Mouse (Mus musculus) hindbrain, postnatal 0 days (tissue): Measurements from ENCODE around the gene Lnx2. TPM values are rescaled to one million over a fixed set of nuclear protein-coding genes. Genes with fewer than 3 reads are reported as not detected.

Source experiments
- ATAC-seq: fragments of 200-750 bp; cut with Nextera tagmentation; 2 replicates; pipeline ENCODE4 v1.8.0; 2017; ENCODE audit warnings: mild to moderate bottlenecking, moderate TSS enrichment, moderate library complexity
- DNase-seq: peaks from one replicate; pipeline ENCODE4 v3.0.0-alpha.2; 2015; ENCODE audit warnings: low spot score
- H3K27ac ChIP-seq: fragments of 300-500 bp; sonication (generic); 2 replicates; pipeline ENCODE4 v1.5.1; 2014; ENCODE audit warnings: mild to moderate bottlenecking
- H3K27me3 ChIP-seq: fragments of 300-500 bp; sonication (generic); 2 replicates; pipeline ENCODE4 v1.6.1; 2014; ENCODE audit warnings: low read length, mixed read lengths; ENCODE audit not compliant: insufficient read depth
- H3K36me3 ChIP-seq: fragments of 300-500 bp; sonication (generic); 2 replicates; pipeline ENCODE4 v1.6.1; 2014; ENCODE audit warnings: low read length, mixed read lengths; ENCODE audit not compliant: insufficient read depth
- H3K4me1 ChIP-seq: fragments of 300-500 bp; sonication (generic); 2 replicates; pipeline ENCODE4 v1.6.1; 2014; ENCODE audit warnings: antibody characterized with exemption, low read length, mixed read lengths; ENCODE audit not compliant: insufficient read depth
- H3K4me2 ChIP-seq: fragments of 300-500 bp; sonication (generic); 2 replicates; pipeline ENCODE4 v1.6.1; 2014; ENCODE audit warnings: low read depth, mild to moderate bottlenecking, low read length, moderate library complexity, mixed read lengths
- H3K4me3 ChIP-seq: fragments of 300-500 bp; sonication (generic); 2 replicates; pipeline ENCODE4 v1.5.1; 2014; ENCODE audit warnings: low read length
- H3K9ac ChIP-seq: fragments of 300-500 bp; sonication (generic); replicated peaks from 2 replicates; pipeline ENCODE4 v1.6.1; 2014; ENCODE audit warnings: mild to moderate bottlenecking, low read length, moderate library complexity, mixed read lengths
- H3K9me3 ChIP-seq: fragments of 300-500 bp; sonication (generic); 2 replicates; pipeline ENCODE4 v1.6.1; 2016; ENCODE audit warnings: low read length, mixed read lengths
- CTCF ChIP-seq: IDR thresholded peaks from 2 replicates; pipeline ENCODE4 v1.5.1; 2016; ENCODE audit warnings: antibody characterized with exemption, control low read depth, low read depth
- WGBS: fragments of 180-500 bp; shearing (Covaris S2); extraction: QIAGEN DNeasy Blood & Tissue Kit; methylation state at CpG from one replicate; pipeline ENCODE4 v1.1.7; 2014; 5-methylcytosine and 5-hydroxymethylcytosine counted together
- polyA plus RNA-seq: library from polyadenylated mRNA; unstranded; fragments of >200 nt; fragmentation: Nextera tagmentation; extraction: Ambion mirVana; gene quantifications from 2 replicates; pipeline ENCODE4 v1.2.1, GENCODE M21; 2015
- total RNA-seq: library from RNA; depleted of rRNA; stranded (reverse); fragments of >200 nt; gene quantifications from 2 replicates; pipeline ENCODE4 v1.2.3, GENCODE M21; 2014

Lnx2 gene
- total and polyA plus RNA-seq, 2 experiments from 2014 or later = 3.0 to 9.7 TPM

- Histone ChIP-seq H3K4me3 (peak overlapping the region; percentile 65), H3K27ac (peak overlapping the region; percentile 60), H3K36me3 (no peaks in the 10 kb centered on the region), H3K27me3 (no peaks in the 10 kb centered on the region), H3K9me3 (no peaks in the 10 kb centered on the region), H3K4me1 (0 out of 2 replicates have a peak, but pooled peaks cover 7% of the 10 kb centered on the region), H3K9ac (peak overlapping the region; percentile 59), H3K4me2 (peak overlapping the region; percentile 93)
- DNase-seq = peak; percentile 90
- ATAC-seq = peak; percentile 67
- TF ChIP-seq CTCF = no peak
- under 1% methylated on average over 54 of the region's 57 CpGs for WGBS
These were observed 1.1 kb upstream of the Lnx2 start for GRCm38 (mm10) chr5:147077305-147078034.

- no peak; the same call in 1 of the 2 replicates for ATAC-seq
- peak; percentile 38 for DNase-seq
- WGBS = 1% methylated on average over 15 of the region's 17 CpGs
- H3K27ac ChIP-seq = peak within 1 kb of the TSS; percentile 60
- peak within 1 kb of the TSS; percentile 93 for H3K4me2 ChIP-seq
- peak within 1 kb of the TSS; percentile 65 for H3K4me3 ChIP-seq
- TF ChIP-seq CTCF = no peak
- no peaks in the 10 kb centered on the region for H3K27me3 ChIP-seq
- H3K36me3 ChIP-seq = no peaks in the 10 kb centered on the region
- H3K9ac ChIP-seq = peak within 1 kb of the TSS; percentile 59
- H3K9me3 ChIP-seq = no peaks in the 10 kb centered on the region
- 0 out of 2 replicates have a peak, but pooled peaks cover 7% of the 10 kb centered on the region for H3K4me1 ChIP-seq
These were observed 396 bp upstream of the Lnx2 start, which contains the start of gene Polr1d for GRCm38 (mm10) chr5:147076799-147077165. TSS of gene Polr1d (plus strand) at chr5:147077050.

DNA sequence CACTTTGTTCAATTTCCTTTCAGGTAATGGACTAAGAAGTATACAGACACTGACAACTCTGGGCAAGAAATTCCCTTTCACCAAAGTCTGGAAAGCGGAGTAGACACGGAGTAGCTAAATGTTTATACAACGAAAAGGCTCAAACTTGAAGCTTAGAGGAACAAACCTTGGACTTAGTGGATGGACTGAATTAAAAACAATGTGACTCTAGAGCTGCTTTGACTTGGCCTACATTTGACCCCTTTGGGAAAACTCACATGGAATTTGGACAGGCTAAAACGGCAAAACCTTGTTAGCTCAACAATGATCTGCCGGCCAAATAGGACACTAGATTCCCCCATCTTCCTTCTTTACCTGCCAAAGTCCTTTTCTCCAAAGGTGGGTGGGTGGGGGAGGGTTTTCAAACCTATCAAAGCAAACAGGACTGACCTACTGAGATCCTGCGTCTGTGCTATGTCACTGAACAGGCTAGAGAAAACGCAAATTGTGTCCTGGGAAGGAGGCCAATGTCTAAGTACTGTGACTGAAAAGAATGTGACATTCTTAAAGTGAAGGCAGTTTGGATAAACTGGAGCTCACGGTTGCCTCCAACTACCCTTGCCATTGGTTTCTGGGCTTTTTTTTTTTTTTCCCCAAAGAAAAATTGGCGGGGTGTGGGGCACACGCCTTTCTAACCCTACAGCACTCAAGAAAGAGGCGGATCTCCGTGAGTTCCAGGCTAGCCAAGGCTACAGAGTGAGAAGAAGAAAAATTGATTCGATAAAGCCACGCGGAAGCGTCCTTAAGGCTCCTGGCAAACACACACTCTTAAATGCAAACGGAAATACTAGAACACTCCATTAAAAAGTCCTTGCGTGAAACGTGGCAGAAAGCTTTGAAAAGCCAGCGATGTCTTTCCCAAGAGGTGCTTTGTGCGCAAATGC is 1.0 kb downstream of the Lnx2 start:
- TF ChIP-seq CTCF = no peak
- no peak for ATAC-seq

GRCm38 (mm10) chr5:147073805-147074204 is 2.6 kb downstream of the Lnx2 start:
- Histone ChIP-seq H3K4me2 (no peak overlapping the region), H3K27ac (no peak overlapping the region), H3K4me1 (0 out of 2 replicates have a peak, but pooled peaks cover 6% of the 10 kb centered on the region), H3K36me3 (no peaks in the 10 kb centered on the region), H3K27me3 (no peaks in the 10 kb centered on the region), H3K4me3 (no peak overlapping the region), H3K9ac (no peak overlapping the region), H3K9me3 (no peaks in the 10 kb centered on the region)
- no peak for TF ChIP-seq CTCF
- ATAC-seq = no peak
- no peak for DNase-seq
- 82% methylated on average over 6 of the region's 6 CpGs for WGBS

More for the DNA sequence above, 1.0 kb downstream of the Lnx2 start:
- H3K4me2 ChIP-seq = peak overlapping the region; percentile 93
- peak overlapping the region; percentile 57 for H3K27ac ChIP-seq
- DNase-seq = peak; percentile 46
- H3K27me3 ChIP-seq = no peaks in the 10 kb centered on the region
- 13% methylated on average over 21 of the region's 21 CpGs for WGBS
- 0 out of 2 replicates have a peak, but pooled peaks cover 7% of the 10 kb centered on the region for H3K4me1 ChIP-seq
- H3K9ac ChIP-seq = peak overlapping the region; percentile 53
- no peaks in the 10 kb centered on the region for H3K36me3 ChIP-seq
- no peaks in the 10 kb centered on the region for H3K9me3 ChIP-seq
- peak overlapping the region; percentile 65 for H3K4me3 ChIP-seq

DNA sequence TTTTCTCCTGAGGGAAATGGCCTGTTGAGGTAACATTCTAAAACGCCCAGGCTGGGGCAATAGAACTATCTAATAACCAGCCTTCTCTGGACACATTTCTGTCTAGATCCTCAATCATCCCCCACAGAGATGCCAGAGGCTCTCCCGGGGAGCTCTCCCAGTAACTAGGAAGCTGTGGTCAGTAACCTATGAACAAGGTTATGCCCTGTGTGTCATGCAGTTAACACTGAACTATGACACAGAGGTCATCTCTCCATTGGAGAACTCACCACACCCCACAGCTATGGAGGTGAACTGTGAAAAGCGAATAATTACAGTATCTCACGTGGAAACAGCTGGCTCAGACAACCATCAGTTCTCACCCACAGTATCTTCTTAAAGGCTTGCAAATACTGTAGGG is 4.5 kb downstream of the Lnx2 start:
- H3K4me3 ChIP-seq = no peak overlapping the region
- no peak for TF ChIP-seq CTCF
- H3K4me2 ChIP-seq = no peak overlapping the region
- H3K9ac ChIP-seq = no peak overlapping the region
- H3K36me3 ChIP-seq = no peaks in the 10 kb centered on the region
- WGBS = 59% methylated on average over 4 of the region's 4 CpGs
- DNase-seq (no peak), ATAC-seq (no peak)
- no peak overlapping the region for H3K27ac ChIP-seq
- 0 out of 2 replicates have a peak, but pooled peaks cover 5% of the 10 kb centered on the region for H3K4me1 ChIP-seq
- no peaks in the 10 kb centered on the region for H3K9me3 ChIP-seq
- no peaks in the 10 kb centered on the region for H3K27me3 ChIP-seq

DNA sequence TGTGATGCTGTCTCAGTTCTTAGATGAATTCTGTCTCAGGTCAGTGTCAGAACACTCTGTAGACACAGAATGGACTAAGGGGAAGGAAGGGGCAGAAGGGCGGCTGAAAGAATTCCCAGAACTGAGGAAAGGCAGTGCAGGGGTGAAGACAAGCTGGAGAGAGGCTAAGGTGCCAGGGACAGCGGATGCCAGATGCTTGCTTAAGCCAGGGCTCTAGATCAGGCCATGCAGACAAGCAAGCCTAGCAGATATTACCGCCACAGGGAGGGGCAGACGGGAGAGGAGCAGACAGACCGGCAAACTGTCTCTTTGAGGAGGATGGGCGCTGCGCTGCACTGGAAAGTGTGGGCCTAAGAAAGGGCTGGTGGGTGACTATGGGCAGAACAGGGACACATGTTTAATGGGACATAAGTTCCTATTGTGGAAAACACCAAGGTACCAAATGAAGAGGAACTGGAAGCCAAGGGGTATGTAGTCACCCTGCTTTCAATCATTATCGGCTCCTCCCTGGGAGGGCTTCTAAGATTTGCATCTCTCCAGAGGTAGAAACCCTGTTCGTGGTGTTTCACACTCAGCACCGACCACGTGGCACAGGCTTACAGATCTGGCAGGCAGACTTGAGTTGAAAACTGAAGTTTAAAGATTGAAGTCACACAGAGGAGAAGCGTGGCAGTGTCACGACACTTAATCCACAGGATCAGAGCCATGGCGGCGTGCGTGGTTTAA is 5.4 kb downstream of the Lnx2 start:
- TF ChIP-seq CTCF = no peak

More for the DNA sequence above, 5.4 kb downstream of the Lnx2 start:
- DNase-seq (no peak), ATAC-seq (no peak)
- 80% methylated on average over 16 of the region's 16 CpGs for WGBS
- H3K4me1 ChIP-seq = 0 out of 2 replicates have a peak, but pooled peaks cover 5% of the 10 kb centered on the region
- H3K4me2 ChIP-seq = no peak overlapping the region
- H3K9ac ChIP-seq = no peak overlapping the region
- no peak overlapping the region for H3K4me3 ChIP-seq
- H3K27me3 ChIP-seq = no peaks in the 10 kb centered on the region
- no peaks in the 10 kb centered on the region for H3K36me3 ChIP-seq
- H3K27ac ChIP-seq = no peak overlapping the region
- H3K9me3 ChIP-seq = no peaks in the 10 kb centered on the region
